Mouse (Mus musculus): ENCODE results near the gene Sesn2. TPM values are rescaled to one million over a fixed set of nuclear protein-coding genes. Genes with fewer than 3 reads are reported as not detected.
"Not testable (repeated sequence)": the region's sequence is repeated elsewhere in the genome, so short reads cannot be mapped to it uniquely, and the experiment has no call there.

Sesn2 gene
- 10 to 100 TPM; 13.4 to 16.2 (median 14.4) TPM for total RNA-seq (2022)

DNA sequence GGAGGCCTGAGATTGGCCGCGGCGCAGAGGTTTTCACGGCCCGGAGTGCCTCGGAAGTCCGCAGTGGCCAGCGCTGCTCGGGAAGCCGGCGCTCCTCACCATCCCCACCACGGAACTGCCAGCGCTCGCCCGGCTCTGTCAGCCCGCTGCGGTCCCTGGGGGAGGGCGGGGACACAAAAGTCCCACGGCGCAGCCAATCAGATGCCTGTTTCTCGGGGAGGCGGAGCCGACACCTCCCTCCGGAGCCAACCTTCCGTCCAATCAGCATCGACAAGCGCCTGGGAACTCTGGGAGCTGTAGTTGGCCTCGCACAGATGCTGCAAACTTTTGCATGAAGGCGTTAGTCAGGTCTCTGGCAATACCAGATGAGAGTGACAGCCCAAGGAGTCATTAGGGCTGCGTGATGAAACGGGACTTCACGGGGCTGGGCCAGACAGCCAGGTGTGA, at the start of gene Sesn2:
Gene Sesn2, minus strand, starts transcription at position 150 of the 447 bp plus-strand sequence.
- peak; percentile 98 for DNase-seq

DNA sequence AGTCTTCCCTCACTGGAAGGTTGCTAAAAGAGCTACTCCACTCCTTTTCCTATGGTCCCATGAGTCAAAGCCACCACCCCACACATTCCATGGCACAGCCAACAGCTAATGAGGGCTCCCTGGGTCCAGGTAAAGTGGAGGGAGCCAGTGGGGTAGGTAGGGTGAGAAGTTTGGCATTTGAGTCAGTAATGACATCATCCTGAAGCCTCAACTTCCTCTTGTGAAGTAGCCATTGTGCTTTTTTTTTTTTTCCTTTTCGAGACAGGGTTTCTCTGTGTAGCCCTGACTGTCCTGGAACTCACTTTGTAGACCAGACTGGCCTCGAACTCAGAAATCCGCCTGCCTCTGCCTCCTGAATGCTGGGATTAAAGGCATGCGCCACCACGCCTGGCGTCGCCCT, 45.2 kb upstream of the Sesn2 start:
- DNase-seq, result not testable (repeated sequence)

DNA sequence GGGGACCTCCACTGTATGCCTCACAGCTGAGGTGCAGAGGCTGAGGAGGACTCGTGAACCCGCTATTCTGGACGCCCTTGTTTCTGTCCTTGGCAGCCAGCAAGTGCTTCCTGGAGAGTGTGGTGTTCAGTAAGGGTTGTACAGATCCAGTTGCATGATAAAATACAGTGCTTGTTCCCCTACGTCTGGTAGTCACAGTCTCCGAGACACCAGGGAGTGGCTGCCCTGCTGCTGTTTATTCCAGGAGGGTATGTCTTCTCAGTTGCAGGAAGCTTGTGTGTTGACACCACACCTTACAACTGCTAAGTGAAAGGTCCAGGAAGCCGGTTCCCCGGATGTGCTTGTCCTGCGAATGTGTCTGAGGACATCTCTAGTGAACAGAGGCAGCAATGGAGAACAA, 44.4 kb upstream of the Sesn2 start:
- DNase-seq, result no peak

- DNase-seq, result no peak
Observed at GRCm38 (mm10) chr4:132554221-132554620, 43.9 kb upstream of the Sesn2 start.

- DNase-seq, result peak; percentile 45
Observed at GRCm38 (mm10) chr4:132545851-132546250, 35.5 kb upstream of the Sesn2 start.

DNA sequence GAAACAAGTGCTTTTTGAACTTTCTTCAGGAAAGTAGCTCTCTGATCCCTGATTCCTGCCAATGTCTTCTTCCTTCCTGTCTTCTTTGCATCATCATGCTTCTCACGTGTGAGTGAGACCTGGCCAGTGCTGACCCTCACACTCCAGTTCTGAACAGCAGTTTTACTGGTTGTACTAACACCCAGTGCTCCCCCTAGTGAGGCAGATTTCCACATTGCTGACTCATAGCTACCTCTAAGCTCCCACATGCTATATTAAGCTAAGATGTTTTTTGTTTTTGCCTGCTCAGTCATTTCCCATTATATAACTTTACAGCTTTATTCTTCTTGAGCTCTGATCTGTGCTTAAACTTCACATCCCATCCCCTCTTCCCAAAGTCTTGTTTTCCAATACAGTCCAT, 32.4 kb upstream of the Sesn2 start:
- DNase-seq, result no peak

GRCm38 (mm10) chr4:132541413-132541812, 31.1 kb upstream of the Sesn2 start:
- peak; percentile 47 for DNase-seq

DNA sequence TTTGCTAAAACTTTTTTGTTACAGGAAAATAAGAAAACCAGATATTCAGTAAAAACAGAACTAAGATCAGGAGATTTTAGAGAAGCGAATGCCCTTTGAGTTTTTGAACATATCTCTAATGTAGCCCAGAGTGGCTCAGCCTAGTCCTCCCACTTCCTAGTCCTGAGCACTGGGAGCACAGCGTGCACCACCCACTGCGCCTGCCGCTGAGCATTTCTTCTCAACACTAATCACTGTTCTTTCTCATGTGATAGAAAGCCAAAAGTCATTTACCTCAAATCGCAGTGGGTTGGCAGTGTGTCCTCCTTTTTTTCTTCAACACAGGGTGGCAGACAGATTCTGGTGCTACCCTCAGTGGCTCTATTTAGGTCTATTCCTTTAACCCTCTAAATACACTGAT, 29.2 kb upstream of the Sesn2 start:
- no peak for DNase-seq

- peak; percentile 91 for DNase-seq
Observed at GRCm38 (mm10) chr4:132535406-132536121, 25.3 kb upstream of the Sesn2 start, which contains the start of gene Dnajc8. Gene Dnajc8 (plus strand): TSS chr4:132535550.

GRCm38 (mm10) chr4:132532981-132533916, 22.9 kb upstream of the Sesn2 start, which contains the start of gene Atpif1:
Gene Atpif1 (minus strand): TSS chr4:132533659.
- peak; percentile 87 for DNase-seq

DNA sequence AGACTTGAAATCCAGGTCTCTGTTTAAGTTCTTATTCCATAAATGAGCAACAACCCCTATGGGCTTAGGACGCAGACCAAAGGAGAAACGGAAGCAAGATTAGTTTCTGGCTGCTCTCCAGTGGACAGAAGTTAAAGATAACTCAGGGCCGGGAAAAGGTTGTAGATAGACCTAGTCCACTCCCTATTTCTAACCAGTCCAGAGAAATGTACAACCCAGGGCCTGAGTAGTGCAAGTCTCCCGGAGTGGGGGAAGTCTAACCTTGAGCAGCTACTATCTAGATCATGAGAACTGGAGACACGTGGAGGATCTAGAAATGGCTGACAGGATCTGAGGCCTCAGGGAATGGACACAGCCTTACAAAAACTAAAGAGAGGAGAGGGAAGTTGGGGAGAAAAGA, 22.2 kb upstream of the Sesn2 start:
- no peak for DNase-seq

DNA sequence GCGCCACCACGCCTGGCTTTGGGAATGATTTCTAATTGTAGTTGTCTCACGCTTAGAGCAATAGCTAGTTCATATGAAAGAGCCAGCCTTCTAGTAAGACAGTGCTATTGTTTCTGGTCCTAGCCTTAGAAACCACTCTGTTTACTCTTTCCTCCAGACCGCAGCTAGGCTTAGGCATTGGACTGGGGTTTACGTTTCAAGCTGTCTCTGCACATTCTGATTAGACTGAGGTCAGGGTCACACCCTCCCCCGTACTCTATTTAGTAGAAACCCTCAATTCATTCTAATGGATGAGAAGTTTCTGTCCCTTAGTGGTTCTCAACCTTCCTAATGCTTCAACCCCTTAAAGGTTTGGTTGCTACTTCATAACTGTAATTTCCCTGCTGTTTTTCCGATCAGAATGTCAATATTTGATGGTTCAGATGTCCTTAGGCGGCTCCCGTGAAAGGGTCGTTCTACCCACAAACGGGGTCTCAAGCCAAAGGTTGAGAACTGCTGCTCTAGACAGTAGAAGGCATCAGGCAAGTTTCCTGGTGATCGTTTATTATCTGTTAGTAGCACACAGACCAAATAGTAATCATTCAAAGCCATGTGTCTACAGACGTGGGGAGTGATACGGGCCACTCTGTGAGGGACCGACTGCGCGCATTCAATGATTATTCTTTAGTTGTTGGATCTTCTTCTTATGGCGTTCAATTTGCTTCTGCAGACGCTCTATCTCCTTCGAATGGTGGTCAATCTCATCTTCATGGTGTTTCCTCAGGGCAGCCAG, 19.9 kb upstream of the Sesn2 start:
- no peak for DNase-seq

DNA sequence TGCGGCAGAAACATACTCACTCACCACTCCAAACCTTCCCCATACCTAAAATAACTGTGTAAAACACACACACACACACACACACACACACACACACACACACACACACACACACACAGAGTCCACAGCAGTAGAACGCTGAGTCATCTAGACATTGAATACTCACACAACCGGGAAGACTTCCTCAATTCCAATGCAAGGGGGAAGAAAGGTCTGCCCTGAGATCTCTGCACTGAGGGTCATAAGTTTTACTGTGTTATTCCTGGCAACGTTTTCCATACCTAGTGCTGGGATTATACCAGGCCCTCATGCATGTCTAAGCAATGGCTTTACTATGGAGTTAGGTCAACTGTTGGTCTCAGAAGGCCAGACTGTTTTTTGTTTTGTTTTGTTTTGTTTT, 19.0 kb upstream of the Sesn2 start:
- DNase-seq, result no peak

DNA sequence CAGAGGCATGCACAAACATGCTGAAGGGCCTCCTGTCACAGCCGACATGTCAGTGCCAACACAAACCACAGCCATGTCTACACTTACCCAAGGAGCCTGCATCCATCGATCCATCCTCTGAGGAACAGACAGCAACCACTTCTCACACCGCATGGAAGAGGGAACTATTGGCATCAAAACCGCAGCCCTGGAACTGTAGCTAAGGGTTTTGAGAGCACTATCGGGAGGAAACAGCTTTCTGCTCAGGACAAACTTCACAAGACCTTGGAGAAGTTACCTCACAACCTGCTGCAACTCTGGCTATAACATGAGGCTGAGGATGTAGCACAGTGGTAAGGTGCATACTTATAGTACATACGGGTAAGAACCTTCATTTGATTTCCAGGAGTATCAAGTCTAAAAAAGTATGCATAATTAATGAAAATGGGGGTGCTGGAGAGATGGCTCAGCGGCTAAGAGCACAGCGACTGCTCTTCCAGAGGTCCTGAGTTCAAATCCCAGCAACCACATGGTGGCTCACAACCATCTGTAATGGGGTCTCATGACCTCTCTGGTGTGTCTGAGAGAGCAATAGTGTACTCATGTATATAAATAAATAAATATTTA, 17.7 kb upstream of the Sesn2 start:
- DNase-seq, result no peak

DNA sequence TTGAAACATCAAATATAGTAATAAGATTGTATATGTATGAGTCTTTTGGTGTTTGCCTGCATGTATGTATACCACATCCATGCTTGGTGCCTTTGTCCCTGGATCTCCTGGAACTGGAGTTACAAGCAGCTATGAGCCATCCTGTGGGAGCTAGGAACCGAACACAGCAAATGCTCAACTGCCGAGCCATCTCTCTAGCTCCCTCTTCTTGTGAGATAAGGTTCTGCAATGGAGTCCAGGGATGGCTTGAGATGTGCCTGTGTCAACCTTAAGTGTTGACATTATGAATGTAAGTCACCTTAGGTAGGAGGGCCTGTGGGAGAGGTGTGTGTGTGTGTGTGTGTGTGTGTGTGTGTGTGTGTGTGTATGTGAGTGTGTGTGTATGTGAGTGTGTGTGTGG, 16.4 kb upstream of the Sesn2 start:
- no peak for DNase-seq

DNA sequence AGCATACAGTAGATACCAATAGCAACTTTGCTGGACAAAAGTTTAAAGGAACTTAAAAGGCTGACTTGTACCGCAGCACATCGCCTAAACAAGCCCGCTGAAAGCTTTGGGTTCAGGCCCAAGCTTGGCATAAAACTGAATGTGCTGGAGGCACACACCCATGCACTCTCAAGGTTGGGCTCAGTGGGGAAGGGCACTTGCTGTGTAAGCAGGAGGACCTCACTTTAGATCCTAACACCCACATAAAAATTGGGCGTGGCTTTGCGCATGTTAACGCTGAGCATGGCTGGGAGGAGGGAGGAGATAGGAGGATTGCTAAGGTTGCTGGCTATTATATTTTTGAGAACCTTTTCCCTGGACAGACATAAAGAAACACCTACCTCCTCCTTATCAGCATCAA, 14.5 kb upstream of the Sesn2 start:
- DNase-seq, result no peak

DNA sequence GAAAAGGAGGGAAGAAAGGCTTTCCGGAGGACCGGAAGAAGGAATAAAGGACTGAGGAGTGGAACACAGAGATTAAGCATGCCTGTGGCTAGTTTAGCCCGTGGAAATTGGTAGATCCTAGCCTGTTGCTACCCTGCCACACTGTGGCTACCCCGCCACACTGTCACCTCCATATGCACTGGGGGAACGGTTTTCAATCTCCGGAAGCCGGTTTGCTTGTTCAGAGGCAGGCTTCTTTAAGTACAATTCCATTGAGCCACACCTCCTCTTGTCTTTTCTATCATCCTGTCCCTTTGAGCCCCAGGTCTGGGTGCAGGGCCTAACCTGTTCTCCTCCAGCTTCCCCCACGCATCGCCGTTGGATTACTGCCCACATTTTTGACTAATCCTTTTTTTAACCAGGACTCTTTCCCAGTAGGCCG, 14.0 kb upstream of the Sesn2 start:
- DNase-seq, result no peak

DNA sequence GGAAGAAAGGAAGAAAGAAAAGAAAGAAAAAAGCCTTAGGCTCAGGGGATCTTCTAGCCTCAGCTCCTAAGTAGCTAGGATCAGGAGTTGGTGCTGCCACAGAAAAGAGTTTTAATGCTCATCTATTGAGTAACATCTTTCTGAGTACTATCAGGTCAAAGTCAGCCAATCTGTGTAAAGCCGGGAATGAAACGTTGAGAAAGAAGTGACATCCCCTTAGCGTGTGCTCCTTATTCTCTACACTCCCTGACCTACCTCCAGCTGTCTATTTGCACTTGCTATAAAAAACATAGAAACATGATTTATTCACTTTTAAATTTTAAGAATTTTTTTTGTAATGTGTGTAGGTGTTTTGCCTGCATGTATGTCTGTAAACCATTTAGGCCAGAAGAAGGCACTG, 8.9 kb upstream of the Sesn2 start:
- DNase-seq, result no peak

DNA sequence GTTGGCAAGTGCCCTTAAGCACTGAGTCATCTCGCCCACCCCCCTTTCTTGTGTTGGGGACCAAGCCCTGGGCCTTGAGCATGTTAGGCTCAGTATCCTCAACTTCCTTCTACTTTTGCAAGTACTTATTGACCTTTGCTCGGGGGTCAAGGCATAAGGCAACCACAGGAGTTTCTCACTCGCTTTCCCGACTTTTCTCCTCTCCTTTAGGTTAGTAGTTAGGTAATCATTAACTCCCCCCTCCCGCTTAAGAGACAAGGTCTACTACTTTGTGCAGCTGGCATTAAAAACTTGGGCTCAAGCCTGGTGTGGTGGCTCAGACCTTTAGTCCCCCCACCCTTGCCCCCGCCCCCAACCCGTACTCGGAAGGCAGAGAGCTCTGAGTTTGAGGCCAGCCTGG, 7.8 kb upstream of the Sesn2 start:
- DNase-seq, result no peak

GRCm38 (mm10) chr4:132515369-132516155, 5.3 kb upstream of the Sesn2 start:
- DNase-seq, result peak; percentile 94

GRCm38 (mm10) chr4:132514555-132515135, 4.3 kb upstream of the Sesn2 start:
- DNase-seq, result peak; percentile 70

Data from adrenal gland, adult 8-10 months (tissue).